Mouse (Mus musculus) neural tube, embryonic 12.5 days (tissue): ENCODE measurements around the gene Dzip1. TPM values are rescaled to one million over a fixed set of nuclear protein-coding genes. Genes with fewer than 3 reads are reported as not detected.

Experiments used
- ATAC-seq: fragments of 200-750 bp; cut with Nextera tagmentation; 2 replicates; pipeline ENCODE4 v1.8.0; 2017; ENCODE audit warnings: low read depth, mild to moderate bottlenecking, moderate TSS enrichment, moderate library complexity; ENCODE audit not compliant: low FRiP score
- H3K27ac ChIP-seq: fragments of 300-500 bp; sonication (generic); 2 replicates; pipeline ENCODE4 v1.5.1; 2016
- H3K27me3 ChIP-seq: fragments of 300-500 bp; sonication (generic); replicated peaks from 2 replicates; pipeline ENCODE4 v1.6.1; 2016; ENCODE audit warnings: mild to moderate bottlenecking
- H3K36me3 ChIP-seq: fragments of 300-500 bp; sonication (generic); 2 replicates; pipeline ENCODE4 v1.6.1; 2016; ENCODE audit warnings: mild to moderate bottlenecking
- H3K4me1 ChIP-seq: fragments of 300-500 bp; sonication (generic); 2 replicates; pipeline ENCODE4 v1.6.1; 2016
- H3K4me2 ChIP-seq: fragments of 300-500 bp; sonication (generic); replicated peaks from 2 replicates; pipeline ENCODE4 v1.6.1; 2016; ENCODE audit warnings: mild to moderate bottlenecking
- H3K4me3 ChIP-seq: fragments of 300-500 bp; sonication (generic); 2 replicates; pipeline ENCODE4 v1.5.1; 2016
- H3K9ac ChIP-seq: fragments of 300-500 bp; sonication (generic); 2 replicates; pipeline ENCODE4 v1.6.1; 2016; ENCODE audit warnings: mild to moderate bottlenecking
- H3K9me3 ChIP-seq: fragments of 300-500 bp; sonication (generic); 2 replicates; pipeline ENCODE4 v1.6.1; 2016; ENCODE audit warnings: mild to moderate bottlenecking
- WGBS: fragments of 180-500 bp; shearing (Covaris S2); methylation state at CpG from one replicate; pipeline ENCODE4 v1.1.7; 2016; 5-methylcytosine and 5-hydroxymethylcytosine counted together
- polyA plus RNA-seq: library from polyadenylated mRNA; unstranded; fragments of >200 nt; fragmentation: Nextera tagmentation; extraction: Ambion mirVana; gene quantifications from 2 replicates; pipeline ENCODE4 v1.2.1, GENCODE M21; 2016

Gene Dzip1
- polyA plus RNA-seq, 1 experiment from 2014 or later: 40.0 TPM

DNA sequence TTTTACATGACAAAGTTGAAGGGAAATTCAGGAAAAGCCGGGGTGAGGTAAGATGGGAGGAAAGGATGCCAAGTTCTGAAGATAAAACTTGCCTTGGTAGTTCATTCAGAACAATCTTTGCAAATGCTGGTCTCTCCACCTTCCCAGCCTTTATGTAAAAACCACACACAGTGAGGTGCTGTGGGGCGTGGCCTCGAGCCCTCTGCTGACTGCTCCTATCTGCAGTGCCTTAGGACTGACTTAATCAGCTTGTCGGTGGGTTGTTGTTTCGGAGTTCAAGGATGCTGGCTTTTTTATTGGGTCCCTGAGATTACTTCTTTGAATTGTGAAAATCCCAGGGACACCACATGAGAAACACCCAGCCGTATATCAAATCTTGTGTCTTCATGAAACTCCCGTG, 63.0 kb downstream of the Dzip1 start:
- no peak for ATAC-seq
- Histone ChIP-seq H3K27ac (no peak overlapping the region), H3K4me3 (no peak overlapping the region), H3K27me3 (0 out of 2 replicates have a peak, but pooled peaks cover 2% of the 10 kb centered on the region), H3K36me3 (no peaks in the 10 kb centered on the region), H3K4me1 (no peaks in the 10 kb centered on the region), H3K4me2 (no peak overlapping the region), H3K9ac (no peak overlapping the region), H3K9me3 (no peaks in the 10 kb centered on the region)
- 60% methylated on average over 7 of the region's 7 CpGs for WGBS

DNA sequence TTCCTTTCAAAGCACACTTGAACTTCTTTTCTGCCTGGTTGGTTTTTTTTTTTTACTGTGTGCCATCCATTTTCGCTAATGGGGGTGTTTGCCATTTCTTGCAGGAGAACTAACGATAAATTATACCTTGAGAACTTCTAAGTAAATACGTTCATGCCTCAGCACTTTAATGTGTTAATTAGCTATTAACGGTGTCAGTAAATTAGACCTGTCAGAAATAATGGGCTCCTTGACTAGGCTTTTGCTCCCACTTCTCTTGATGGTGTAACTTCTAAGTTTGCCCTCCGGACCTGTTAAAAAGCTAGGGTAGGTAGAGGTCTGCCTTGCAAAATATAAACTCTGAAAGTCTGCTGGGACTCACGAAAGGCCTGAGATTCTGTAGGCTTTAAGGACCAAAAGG, 66.9 kb downstream of the Dzip1 start:
- H3K9ac ChIP-seq: no peak overlapping the region
- H3K27ac ChIP-seq: no peak overlapping the region
- H3K4me3 ChIP-seq: no peak overlapping the region
- H3K9me3 ChIP-seq: no peaks in the 10 kb centered on the region
- no peaks in the 10 kb centered on the region for H3K36me3 ChIP-seq
- ATAC-seq: no peak
- peaks cover 21% of the 10 kb centered on the region for H3K27me3 ChIP-seq
- no peak overlapping the region for H3K4me2 ChIP-seq
- WGBS: 38% methylated on average over 6 of the region's 6 CpGs
- peaks cover 14% of the 10 kb centered on the region for H3K4me1 ChIP-seq

DNA sequence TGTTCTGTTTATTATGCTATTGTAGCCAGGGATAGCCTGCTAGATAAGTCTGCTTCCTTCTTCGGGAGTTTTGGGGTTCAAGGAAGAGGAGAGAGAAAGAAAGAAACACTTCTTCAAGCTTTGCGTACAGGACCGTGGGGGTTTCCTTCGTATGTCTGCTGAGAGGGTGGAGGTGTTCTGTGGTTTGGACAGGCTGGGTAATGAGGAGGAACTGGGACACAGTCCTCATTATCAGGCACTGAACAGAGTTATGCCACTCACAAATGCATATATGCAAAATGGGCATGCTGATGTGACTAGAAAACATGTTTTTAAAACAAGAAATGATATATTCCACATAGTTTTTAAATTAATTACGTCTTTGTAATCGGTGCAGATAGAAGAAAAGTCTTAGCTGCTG, 68.7 kb downstream of the Dzip1 start:
- Histone ChIP-seq H3K4me1 (peaks cover 14% of the 10 kb centered on the region), H3K27ac (no peak overlapping the region), H3K9me3 (no peaks in the 10 kb centered on the region), H3K4me3 (no peak overlapping the region), H3K36me3 (no peaks in the 10 kb centered on the region), H3K4me2 (no peak overlapping the region), H3K9ac (no peak overlapping the region), H3K27me3 (peaks cover 21% of the 10 kb centered on the region)
- 87% methylated on average over 6 of the region's 6 CpGs for WGBS
- ATAC-seq: no peak

DNA sequence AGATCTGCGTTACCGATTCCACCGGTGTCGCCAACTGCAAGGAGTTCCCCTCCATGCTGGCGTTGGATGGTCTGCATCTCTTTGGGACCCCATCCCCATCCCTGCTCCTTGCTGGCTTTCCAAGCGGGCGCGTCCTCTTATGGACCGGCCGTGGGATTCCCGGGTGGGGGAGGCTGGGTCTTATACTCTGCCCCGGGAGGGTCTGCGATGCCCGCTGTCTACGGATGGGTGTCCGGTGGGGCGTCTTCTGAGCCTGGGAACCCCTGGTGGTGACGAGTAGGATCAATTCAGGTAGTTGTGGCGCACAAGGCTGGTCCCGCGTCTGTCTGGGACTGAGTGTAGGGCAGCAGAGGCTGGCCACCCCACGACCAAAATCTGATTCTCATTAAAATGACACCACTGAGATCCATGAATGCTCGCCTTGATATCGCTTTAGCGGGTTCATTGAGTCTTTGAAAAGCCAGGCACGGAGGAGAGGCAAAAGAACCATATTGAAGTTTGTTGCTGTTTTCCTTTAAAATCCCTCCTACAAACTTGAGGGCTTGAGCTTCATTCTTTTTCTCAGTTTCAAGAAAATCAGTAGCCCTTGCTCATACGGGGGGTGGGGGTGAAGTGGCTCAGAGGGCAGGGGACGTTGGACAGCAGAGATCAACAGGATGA, 70.0 kb downstream of the Dzip1 start:
- Histone ChIP-seq H3K4me1 (peaks cover 14% of the 10 kb centered on the region), H3K4me2 (peak overlapping the region; percentile 98), H3K9ac (peak overlapping the region; percentile 54), H3K36me3 (no peaks in the 10 kb centered on the region), H3K27ac (no peak overlapping the region), H3K4me3 (peak overlapping the region; percentile 48), H3K27me3 (peaks cover 21% of the 10 kb centered on the region), H3K9me3 (no peaks in the 10 kb centered on the region)
- 2% methylated on average over 28 of the region's 28 CpGs for WGBS
- ATAC-seq: peak; percentile 74

DNA sequence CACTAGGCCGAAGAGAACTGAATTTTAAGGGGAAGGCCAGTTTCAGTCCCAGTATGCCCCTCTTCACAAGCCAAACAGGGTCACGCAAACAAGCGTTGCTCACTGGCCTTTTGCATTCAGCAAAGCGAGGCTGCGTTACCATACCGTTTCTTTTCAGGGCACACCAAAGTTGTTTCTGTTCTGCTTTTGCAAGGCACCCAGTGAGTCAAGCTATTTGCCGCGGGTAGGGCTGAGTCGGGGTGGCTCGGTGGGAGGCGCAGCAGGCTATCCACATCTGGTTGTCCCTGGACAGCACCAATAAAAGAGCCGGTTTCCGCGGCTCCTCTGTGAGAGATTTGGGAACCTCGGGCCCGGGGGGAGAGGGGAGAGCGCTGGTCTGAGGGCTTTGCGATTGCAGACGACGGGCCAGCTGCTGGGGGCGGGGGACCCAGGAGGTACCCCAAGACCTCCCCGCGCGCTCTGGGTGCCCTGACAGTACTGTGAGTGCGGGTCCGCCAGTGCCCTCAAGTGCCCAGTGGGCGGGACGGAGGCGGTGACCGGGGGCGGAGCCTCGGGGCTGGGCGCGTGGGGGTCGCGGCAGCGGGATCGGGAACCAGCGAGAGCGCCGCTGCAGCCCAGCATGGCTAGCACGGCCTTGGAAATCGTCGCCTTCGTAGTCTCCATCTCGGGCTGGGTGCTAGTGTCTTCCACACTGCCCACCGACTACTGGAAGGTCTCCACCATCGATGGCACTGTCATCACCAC, 70.7 kb downstream of the Dzip1 start:
- H3K36me3 ChIP-seq: no peaks in the 10 kb centered on the region
- peak overlapping the region; percentile 98 for H3K4me2 ChIP-seq
- peaks cover 14% of the 10 kb centered on the region for H3K4me1 ChIP-seq
- peak; percentile 79 for ATAC-seq
- peak overlapping the region; percentile 54 for H3K9ac ChIP-seq
- H3K9me3 ChIP-seq: no peaks in the 10 kb centered on the region
- H3K27ac ChIP-seq: no peak overlapping the region
- peaks cover 21% of the 10 kb centered on the region for H3K27me3 ChIP-seq
- WGBS: 1% methylated on average over 48 of the region's 48 CpGs
- H3K4me3 ChIP-seq: peak overlapping the region; percentile 48

DNA sequence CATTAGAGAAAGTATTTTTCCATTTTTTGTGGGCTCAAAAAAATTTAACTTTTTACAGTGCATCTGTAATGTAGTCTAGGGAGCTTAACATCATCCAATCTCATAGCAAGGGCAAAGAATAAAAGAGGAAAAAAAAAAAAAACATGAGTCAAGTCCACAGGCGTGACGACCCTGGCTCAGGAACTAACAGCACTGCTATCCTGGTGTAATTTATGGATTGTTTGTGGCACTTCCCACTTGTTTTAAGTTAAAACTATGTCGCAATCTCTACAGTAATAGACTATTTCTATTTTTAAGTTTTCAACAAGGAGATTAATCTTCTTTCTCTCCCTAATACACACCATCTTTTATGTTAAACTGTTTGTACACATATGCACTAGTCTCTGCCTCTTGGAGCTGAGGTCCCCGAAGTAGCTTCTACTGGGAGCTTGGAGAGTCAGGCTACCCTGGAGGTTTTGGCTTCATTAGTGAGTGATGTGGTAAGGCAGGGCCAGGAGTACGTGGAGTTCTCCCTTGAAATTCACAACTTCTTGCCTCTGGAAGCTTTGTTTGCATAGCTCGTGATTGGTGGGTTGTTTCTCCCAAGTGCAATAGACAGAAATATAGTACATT, 73.7 kb downstream of the Dzip1 start:
- ATAC-seq: no peak
- H3K4me1 ChIP-seq: peaks cover 14% of the 10 kb centered on the region
- H3K4me2 ChIP-seq: no peak overlapping the region
- 66% methylated on average over 6 of the region's 6 CpGs for WGBS
- H3K9me3 ChIP-seq: no peaks in the 10 kb centered on the region
- H3K27me3 ChIP-seq: peaks cover 18% of the 10 kb centered on the region
- no peak overlapping the region for H3K9ac ChIP-seq
- H3K36me3 ChIP-seq: no peaks in the 10 kb centered on the region
- H3K4me3 ChIP-seq: no peak overlapping the region
- no peak overlapping the region for H3K27ac ChIP-seq

DNA sequence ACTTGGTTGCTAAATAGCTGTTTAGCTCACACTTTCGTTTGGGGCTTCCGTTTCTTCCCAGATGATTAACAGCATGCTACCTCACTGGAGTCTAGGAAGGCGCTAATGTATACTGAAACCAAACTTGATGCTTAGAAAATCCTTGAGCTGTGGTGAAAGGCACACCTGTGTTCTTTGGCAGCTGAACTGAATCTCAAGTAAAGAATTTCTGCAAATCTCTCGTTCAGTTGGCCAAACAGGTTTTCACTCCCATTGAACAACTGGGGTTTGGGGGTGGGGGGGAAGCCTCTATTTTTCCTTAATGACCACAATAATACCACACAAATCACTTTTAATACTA, 74.6 kb downstream of the Dzip1 start:
- 70% methylated on average over 4 of the region's 4 CpGs for WGBS
- Histone ChIP-seq H3K27me3 (peaks cover 14% of the 10 kb centered on the region), H3K4me2 (no peak overlapping the region), H3K36me3 (no peaks in the 10 kb centered on the region), H3K9ac (no peak overlapping the region), H3K27ac (no peak overlapping the region), H3K4me3 (no peak overlapping the region), H3K4me1 (peaks cover 14% of the 10 kb centered on the region), H3K9me3 (no peaks in the 10 kb centered on the region)
- no peak for ATAC-seq

DNA sequence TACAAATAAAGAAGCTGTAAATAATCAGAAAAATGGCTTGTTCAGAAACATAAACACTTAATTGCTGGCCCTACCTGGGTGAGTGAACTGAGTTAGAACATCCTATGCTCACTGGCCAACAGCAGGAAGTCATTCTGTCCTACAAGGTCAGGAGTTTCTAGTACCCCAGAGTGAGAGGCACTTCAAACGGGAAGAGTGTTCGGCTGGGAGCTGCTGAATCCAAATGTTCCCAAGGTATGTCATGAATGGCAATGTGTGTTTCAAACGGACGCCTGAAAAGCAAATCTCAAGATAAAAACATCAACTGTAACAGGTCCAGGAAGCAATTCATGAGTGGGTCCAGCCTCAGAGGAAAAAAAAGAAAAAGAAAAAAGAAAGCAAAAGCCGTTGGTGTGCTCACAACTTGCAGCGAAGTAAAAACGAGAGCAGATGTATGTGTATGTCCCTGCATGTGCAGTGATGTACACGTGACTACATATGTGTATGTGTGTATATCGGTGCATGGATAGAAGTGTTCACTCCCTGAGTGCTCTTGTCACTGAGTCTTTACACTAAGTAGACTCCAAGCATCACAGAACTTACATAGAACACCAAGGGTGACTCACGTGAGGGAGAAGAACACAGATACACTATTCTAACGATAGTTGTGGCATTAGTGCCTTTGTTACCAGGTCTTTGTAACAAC, 75.1 kb downstream of the Dzip1 start:
- no peak overlapping the region for H3K4me2 ChIP-seq
- peaks cover 11% of the 10 kb centered on the region for H3K4me1 ChIP-seq
- H3K36me3 ChIP-seq: no peaks in the 10 kb centered on the region
- no peak overlapping the region for H3K27ac ChIP-seq
- ATAC-seq: no peak
- no peak overlapping the region for H3K9ac ChIP-seq
- 81% methylated on average over 11 of the region's 11 CpGs for WGBS
- no peak overlapping the region for H3K4me3 ChIP-seq
- H3K9me3 ChIP-seq: no peaks in the 10 kb centered on the region
- H3K27me3 ChIP-seq: peaks cover 14% of the 10 kb centered on the region

DNA sequence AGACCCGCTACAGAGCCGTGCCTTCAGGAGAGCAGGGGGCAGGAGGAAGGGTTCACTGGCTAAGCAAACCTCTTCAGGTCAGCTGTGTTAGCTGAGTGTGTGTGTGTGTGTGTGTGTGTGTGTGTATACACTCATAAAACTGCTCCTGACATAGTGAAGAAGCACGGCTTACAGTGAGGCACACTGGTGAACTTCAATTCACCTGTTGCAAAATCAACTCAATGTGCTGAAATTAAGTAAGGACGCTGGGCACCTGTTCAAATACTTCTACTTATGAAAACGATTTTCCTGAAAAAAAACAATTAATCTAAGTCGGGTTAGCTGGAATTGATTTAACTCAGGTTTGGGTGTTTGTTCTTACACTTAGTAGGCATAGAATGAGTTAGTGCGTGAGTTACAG, 77.1 kb downstream of the Dzip1 start:
- no peaks in the 10 kb centered on the region for H3K9me3 ChIP-seq
- H3K4me1 ChIP-seq: no peaks in the 10 kb centered on the region
- H3K4me3 ChIP-seq: no peak overlapping the region
- H3K9ac ChIP-seq: no peak overlapping the region
- H3K4me2 ChIP-seq: no peak overlapping the region
- WGBS: 84% methylated on average over 7 of the region's 7 CpGs
- no peaks in the 10 kb centered on the region for H3K36me3 ChIP-seq
- H3K27me3 ChIP-seq: no peaks in the 10 kb centered on the region
- no peak for ATAC-seq
- H3K27ac ChIP-seq: no peak overlapping the region

DNA sequence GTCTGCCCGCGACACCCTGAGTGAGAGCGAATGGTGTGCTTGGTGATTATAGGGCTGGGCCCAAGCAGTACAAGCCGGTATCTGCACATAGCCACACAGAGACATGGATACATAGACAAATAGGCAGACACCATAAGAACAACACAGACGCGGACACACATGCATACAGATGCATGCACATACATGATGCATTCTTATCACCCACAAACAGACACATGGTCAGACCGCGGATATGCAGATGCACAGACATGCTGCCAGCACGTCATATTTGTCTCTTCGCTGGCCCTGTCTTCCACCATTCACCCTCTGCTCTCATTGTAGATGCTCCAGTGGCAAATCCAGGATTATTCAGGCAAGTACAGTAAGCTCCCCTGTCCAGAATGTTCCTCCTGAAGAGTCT, 78.4 kb downstream of the Dzip1 start:
- no peak overlapping the region for H3K4me2 ChIP-seq
- no peaks in the 10 kb centered on the region for H3K9me3 ChIP-seq
- ATAC-seq: no peak
- H3K4me3 ChIP-seq: no peak overlapping the region
- no peaks in the 10 kb centered on the region for H3K4me1 ChIP-seq
- no peaks in the 10 kb centered on the region for H3K27me3 ChIP-seq
- H3K27ac ChIP-seq: no peak overlapping the region
- H3K9ac ChIP-seq: no peak overlapping the region
- WGBS: 95% methylated on average over 10 of the region's 10 CpGs
- H3K36me3 ChIP-seq: no peaks in the 10 kb centered on the region

DNA sequence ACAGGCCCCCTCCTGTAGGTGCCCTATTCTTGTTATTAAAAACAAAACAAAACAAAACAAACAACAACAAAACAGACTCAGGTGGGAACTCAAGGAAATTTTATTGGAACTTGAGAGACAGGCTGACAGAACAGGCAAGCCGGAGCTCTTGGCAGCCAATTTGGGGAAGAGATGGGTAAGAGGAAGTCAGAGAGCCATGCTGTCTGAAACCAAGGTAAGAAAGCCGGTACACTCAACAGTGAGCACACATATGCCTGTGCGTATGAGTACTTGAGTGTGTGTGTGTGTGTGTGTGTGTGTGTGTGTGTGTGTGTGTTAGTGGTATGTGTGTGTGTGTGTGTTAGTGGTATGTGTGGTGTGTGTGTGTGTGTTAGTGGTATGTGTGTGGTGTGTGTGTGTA, 82.9 kb downstream of the Dzip1 start:
- H3K9me3 ChIP-seq: no peaks in the 10 kb centered on the region
- WGBS: 93% methylated on average over 3 of the region's 3 CpGs

DNA sequence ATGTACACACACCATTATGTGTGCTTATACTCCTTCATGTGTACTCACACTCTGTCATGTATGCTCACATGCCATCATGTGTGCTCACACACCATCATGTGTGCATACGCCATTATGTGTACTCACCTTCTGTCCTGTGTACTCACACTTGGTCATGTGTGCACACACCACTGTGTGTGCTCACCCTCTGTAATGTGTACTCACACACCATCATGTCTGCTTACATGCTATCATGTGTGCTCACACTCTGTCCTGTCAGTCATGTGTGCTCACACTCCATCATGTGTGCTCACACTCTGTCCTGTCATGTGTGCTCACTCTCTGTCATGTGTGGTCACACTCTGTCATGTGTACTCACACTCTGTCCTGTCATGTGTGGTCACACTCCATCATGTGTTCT, 85.2 kb downstream of the Dzip1 start:
- Histone ChIP-seq H3K4me3 (no peak overlapping the region), H3K27ac (no peak overlapping the region), H3K4me2 (no peak overlapping the region), H3K9me3 (no peaks in the 10 kb centered on the region), H3K9ac (no peak overlapping the region), H3K4me1 (no peaks in the 10 kb centered on the region), H3K27me3 (no peaks in the 10 kb centered on the region), H3K36me3 (no peaks in the 10 kb centered on the region)
- ATAC-seq: 0 out of 2 replicates have a peak, but pooled peaks have one; percentile 21
- WGBS: 100% methylated on average over 1 of the region's 1 CpGs

More for the DNA sequence above, 82.9 kb downstream of the Dzip1 start:
- H3K36me3 ChIP-seq: no peaks in the 10 kb centered on the region
- no peak overlapping the region for H3K4me2 ChIP-seq
- H3K4me1 ChIP-seq: no peaks in the 10 kb centered on the region
- H3K9ac ChIP-seq: no peak overlapping the region
- H3K27me3 ChIP-seq: no peaks in the 10 kb centered on the region
- H3K4me3 ChIP-seq: no peak overlapping the region
- no peak overlapping the region for H3K27ac ChIP-seq
- ATAC-seq: no peak
